Mouse (Mus musculus): ENCODE results near the gene Glb1l3. TPM values are rescaled to one million over a fixed set of nuclear protein-coding genes. Genes with fewer than 3 reads are reported as not detected.

The Glb1l3 gene
- polyA plus RNA-seq (2017; shearing (Covaris generic)): 1 to 10 TPM in 1 of 2 experiments, under 1 TPM in 1; 0.16 to 2.1 TPM

DNA sequence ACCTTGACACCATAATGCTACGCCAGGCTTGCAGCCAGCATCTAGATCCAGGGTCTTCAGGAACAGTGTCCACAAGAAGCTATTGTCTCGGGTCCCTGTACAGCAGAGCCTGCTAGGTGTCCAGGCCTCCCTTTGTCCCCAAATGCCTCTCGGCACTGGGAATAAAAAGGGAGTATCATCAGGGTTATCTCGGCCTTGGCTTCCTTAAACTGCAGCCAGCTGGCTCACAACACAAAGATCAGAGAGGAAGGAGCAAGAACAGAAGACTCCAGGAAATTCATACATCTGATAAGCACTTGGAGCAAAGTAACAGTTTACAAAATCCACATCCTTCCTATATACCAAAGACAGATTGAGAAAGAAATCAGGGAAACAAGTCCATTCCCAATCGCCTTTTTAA is at the start of gene Glb1l3:
Gene Glb1l3, minus strand, starts transcription at position 140 of the 400 bp plus-strand sequence.

GRCm38 (mm10) chr9:26805935-26806666 is 54.6 kb downstream of the Glb1l3 start, which contains the start of gene Glb1l2:
Glb1l2 (minus strand) TSS chr9:26806468.

Other genes with a start within 250 kb of the Glb1l3 start
- gene B3gat1, start 127.2 kb downstream of the Glb1l3 start, polyA plus RNA-seq (2017; shearing (Covaris generic)): under 1 TPM in 1 of 2 experiments, not detected in 1; 0.10 TPM
- under 1 TPM; 0.16 to 0.75 TPM for gene Glb1l2, start 54.4 kb downstream of the Glb1l3 start, polyA plus RNA-seq (2017; shearing (Covaris generic))
- under 1 TPM; 0.25 to 0.34 TPM for gene Gm1110, start 62.2 kb upstream of the Glb1l3 start, polyA plus RNA-seq (2017; shearing (Covaris generic))
- gene Acad8, start 138.7 kb upstream of the Glb1l3 start, polyA plus RNA-seq (2017; shearing (Covaris generic)): 10 to 100 TPM; 27.7 to 29.2 TPM
- 10 to 100 TPM; 74.3 to 82.8 TPM for gene Thyn1, start 138.8 kb upstream of the Glb1l3 start, polyA plus RNA-seq (2017; shearing (Covaris generic))
- 10 to 100 TPM; 53.4 to 68.9 TPM for gene Vps26b, start 169.2 kb upstream of the Glb1l3 start, polyA plus RNA-seq (2017; shearing (Covaris generic))
- gene Ncapd3, start 169.3 kb upstream of the Glb1l3 start, polyA plus RNA-seq (2017; shearing (Covaris generic)): 10 to 100 TPM; 24.6 to 37.3 TPM

All from inflammation-experienced regulatory T-cells (primary cell).